Mouse (Mus musculus): ENCODE results near the gene Gm20498. TPM values are rescaled to one million over a fixed set of nuclear protein-coding genes. Genes with fewer than 3 reads are reported as not detected.
A peak's percentile ranks its signal among the peaks of the same experiment; 100 is the strongest.
"Not testable (repeated sequence)": the region's sequence is repeated elsewhere in the genome, so short reads cannot be mapped to it uniquely, and the experiment has no call there.

Gene Gm20498
- polyA plus RNA-seq, 1 experiment from 2014 or later: 23.9 TPM

DNA sequence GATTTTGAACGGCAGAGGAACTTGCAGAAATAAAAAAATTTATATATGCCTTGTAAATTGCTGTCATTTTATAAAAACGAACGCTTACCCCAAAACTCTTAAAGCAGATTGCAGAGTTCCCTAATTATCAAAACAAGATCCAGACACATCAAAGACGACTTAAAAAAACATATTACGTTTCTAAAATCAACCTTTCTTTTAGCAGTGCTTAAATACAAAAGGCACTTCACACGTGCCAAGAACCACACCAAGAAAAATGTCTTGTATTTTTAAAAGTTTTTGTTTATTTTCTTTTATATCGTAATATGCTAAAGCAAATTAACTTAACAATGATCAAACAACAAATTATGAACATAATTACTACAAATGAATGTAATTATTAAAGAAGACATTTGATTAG lies 48.5 kb downstream of the Gm20498 start:
- H3K36me3 ChIP-seq: no peaks in the 10 kb centered on the region
- no peaks in the 10 kb centered on the region for H3K27me3 ChIP-seq (replicated peaks)
- peak overlapping the region; percentile 84 for H3K9ac ChIP-seq
- no peaks in the 10 kb centered on the region for H3K4me1 ChIP-seq (replicated peaks)
- no peaks in the 10 kb centered on the region for H3K9me3 ChIP-seq
- ATAC-seq: no peak
- peak overlapping the region; percentile 76 for H3K4me3 ChIP-seq (replicated peaks)
- WGBS: 4% methylated on average over 7 of the region's 7 CpGs
- peak overlapping the region; percentile 98; the same call in 1 of the 2 replicates for H3K27ac ChIP-seq
- peak overlapping the region; percentile 62 for H3K4me2 ChIP-seq (replicated peaks)

DNA sequence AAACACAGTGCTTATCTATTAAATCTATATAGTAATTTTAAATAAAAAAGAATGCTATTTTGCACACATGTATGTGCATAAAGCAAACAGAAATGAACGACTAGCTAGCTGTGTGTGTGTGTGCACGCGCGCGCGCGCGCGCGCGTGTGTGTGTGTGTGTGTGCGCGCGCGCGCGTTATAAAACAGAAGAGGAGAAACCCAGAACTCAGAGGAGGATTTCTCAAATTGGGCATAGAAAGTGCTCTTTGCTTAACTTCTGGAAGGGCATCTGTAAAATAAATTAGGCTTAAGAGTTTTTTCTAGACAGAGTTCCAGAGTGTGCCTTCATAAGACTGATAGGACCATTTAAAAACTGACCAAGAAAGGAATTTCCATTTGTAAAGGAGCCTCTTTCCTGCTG lies 49.0 kb downstream of the Gm20498 start:
- no peaks in the 10 kb centered on the region for H3K9me3 ChIP-seq
- H3K36me3 ChIP-seq: no peaks in the 10 kb centered on the region
- no peaks in the 10 kb centered on the region for H3K27me3 ChIP-seq (replicated peaks)
- H3K27ac ChIP-seq: no peak overlapping the region
- peak overlapping the region; percentile 26; the same call in 1 of the 2 replicates for H3K9ac ChIP-seq
- H3K4me1 ChIP-seq (replicated peaks): no peaks in the 10 kb centered on the region
- WGBS: 29% methylated on average over 17 of the region's 17 CpGs
- H3K4me2 ChIP-seq (replicated peaks): peak overlapping the region; percentile 62
- H3K4me3 ChIP-seq (replicated peaks): peak overlapping the region; percentile 76
- ATAC-seq: no peak

DNA sequence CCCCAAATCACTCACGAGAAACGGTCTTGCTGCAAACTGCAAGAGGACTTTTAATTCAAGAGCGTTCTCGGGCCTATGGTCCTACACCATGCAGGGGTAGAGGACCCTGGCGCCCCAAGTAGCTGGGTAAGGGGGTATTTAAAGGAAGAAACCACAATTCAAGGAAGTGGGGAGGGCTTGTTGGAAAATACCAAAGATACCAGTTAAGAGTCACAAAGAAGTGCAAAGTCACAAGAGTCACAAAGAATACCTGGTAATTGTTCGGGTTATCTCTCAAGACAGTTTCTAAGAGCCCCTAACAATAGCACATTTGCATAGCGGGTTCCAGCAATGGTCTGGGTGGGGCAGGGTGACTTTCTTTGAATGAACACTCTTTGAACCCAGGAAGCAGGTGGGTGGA lies 73.7 kb downstream of the Gm20498 start:
- not testable (repeated sequence) for H3K4me2 ChIP-seq (replicated peaks); H3K36me3 ChIP-seq; H3K4me1 ChIP-seq (replicated peaks); H3K9me3 ChIP-seq; H3K4me3 ChIP-seq (replicated peaks); ATAC-seq; H3K27ac ChIP-seq; H3K27me3 ChIP-seq (replicated peaks); H3K9ac ChIP-seq
- 94% methylated on average over 7 of the region's 7 CpGs for WGBS

DNA sequence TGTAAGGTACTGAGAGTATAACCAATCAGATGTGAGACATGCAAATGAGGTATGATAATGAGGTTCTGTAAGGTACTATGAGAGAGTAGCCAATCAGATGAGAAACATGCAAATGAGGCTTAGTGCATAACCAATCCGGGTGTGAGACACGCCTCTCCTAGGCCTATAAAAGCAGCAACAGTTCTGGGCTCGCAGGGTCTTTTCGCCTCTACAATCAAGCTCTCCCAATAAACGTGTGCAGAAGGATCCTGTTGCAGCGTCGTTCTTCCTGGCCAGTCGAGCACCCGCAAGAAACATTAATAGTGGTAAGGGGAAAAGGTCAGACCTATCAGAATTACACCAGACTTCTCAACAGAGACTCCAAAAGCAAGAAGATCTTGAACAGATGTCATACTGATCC lies 93.7 kb downstream of the Gm20498 start:
- ATAC-seq; H3K9ac ChIP-seq; H3K27me3 ChIP-seq (replicated peaks); H3K4me3 ChIP-seq (replicated peaks); H3K9me3 ChIP-seq; H3K36me3 ChIP-seq; H3K4me2 ChIP-seq (replicated peaks); H3K4me1 ChIP-seq (replicated peaks); H3K27ac ChIP-seq: not testable (repeated sequence)
- 91% methylated on average over 9 of the region's 9 CpGs for WGBS

DNA sequence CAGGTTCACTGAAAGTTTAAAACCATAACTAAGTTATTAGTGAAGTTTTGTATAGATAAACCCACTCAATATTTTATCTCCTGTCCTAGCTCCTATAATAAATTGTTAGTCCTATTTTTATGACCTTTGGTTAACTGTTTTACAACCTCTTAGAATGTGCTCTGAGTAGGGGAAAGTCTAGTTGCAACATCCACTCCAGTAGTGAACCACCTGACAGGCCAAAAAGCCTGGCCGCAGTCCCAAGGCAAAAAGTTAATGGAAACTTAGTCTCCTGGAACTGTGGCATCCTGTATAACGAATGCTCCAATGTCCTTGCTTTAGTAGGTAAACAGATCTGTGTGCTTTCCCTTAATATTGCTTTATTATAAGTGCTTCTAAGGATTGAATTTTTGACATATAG lies 97.9 kb downstream of the Gm20498 start:
- H3K36me3 ChIP-seq; H3K9me3 ChIP-seq; H3K4me2 ChIP-seq (replicated peaks); H3K4me1 ChIP-seq (replicated peaks); H3K4me3 ChIP-seq (replicated peaks); H3K27ac ChIP-seq; H3K9ac ChIP-seq; H3K27me3 ChIP-seq (replicated peaks): not testable (repeated sequence)
- WGBS: 37% methylated on average over 2 of the region's 2 CpGs
- ATAC-seq: peak; percentile 94

DNA sequence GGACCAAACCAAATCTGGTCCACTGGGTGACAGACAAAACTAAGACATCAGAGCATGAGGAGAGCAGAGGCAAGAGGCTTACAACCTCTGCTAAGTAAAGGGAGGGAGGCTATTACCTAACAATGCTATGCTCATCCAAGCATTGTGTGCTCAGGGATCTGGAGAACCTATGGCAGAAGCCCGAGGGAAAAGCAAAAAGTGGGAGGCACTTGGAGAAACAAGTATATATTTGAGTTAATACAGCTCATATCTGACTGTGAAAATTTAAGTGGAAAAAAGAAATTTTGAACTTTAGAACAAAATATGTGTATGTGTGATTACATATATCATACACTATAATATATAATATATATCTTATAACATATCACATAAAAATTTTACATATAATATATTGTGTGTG lies 110.9 kb downstream of the Gm20498 start, which contains the start of gene Adam4:
TSS of gene Adam4 (minus strand) at position 101 of the 400 bp plus-strand sequence.
- 88% methylated on average over 1 of the region's 1 CpGs for WGBS
- ATAC-seq: no peak

DNA sequence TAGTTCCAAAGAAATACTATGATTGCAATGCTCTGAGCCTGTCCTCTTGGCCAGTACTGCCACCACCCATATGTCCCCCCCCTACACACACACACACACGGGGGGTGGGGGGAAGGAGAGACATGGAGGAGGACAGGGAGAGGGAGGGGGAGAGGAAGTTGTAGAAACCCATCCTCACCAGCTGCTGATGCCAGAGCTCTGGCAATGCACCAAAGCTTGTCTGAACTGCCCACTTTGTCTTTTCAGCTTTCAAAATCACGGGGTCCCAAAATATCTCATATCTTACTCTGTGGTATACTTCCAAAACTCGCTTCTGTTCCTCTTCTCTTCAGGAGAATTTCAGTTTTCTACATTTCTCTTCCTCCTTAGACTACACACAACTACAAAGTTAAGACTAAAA lies 119.5 kb downstream of the Gm20498 start:
- H3K27ac ChIP-seq: no peak overlapping the region
- H3K36me3 ChIP-seq: no peaks in the 10 kb centered on the region
- no peaks in the 10 kb centered on the region for H3K27me3 ChIP-seq (replicated peaks)
- H3K4me2 ChIP-seq (replicated peaks): no peak overlapping the region
- H3K4me1 ChIP-seq (replicated peaks): no peaks in the 10 kb centered on the region
- 81% methylated on average over 3 of the region's 3 CpGs for WGBS
- H3K9me3 ChIP-seq: no peaks in the 10 kb centered on the region
- no peak for ATAC-seq
- no peak overlapping the region for H3K9ac ChIP-seq
- H3K4me3 ChIP-seq (replicated peaks): no peak overlapping the region

More for the DNA sequence above, 110.9 kb downstream of the Gm20498 start, which contains the start of gene Adam4:
- Histone ChIP-seq H3K9ac (no peak within 1 kb of the TSS), H3K4me1 (replicated peaks) (no peaks in the 10 kb centered on the region), H3K36me3 (no peaks in the 10 kb centered on the region), H3K9me3 (peaks cover 11% of the 10 kb centered on the region), H3K27me3 (replicated peaks) (no peaks in the 10 kb centered on the region), H3K4me2 (replicated peaks) (no peak within 1 kb of the TSS), H3K27ac (no peak within 1 kb of the TSS), H3K4me3 (replicated peaks) (no peak within 1 kb of the TSS)

DNA sequence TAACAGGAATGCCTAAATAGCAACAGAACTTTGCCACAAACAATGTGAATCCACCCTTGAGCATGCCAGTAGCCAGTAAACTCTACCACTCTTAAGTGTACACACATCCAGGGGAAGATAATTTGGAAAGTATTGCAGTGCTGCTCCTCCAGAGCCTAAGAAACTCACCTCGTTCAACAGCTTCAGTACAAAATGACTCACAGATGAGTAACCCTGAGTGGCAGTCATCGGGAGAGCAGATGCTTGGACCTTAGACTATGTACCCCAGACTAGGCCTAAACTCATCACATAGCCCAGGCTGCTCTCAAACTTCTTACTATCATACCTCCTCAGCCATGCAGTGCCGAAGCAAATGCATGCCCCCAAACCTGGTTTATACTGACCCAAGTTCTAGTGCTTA lies 123.7 kb downstream of the Gm20498 start:
- no peak overlapping the region for H3K9ac ChIP-seq
- H3K36me3 ChIP-seq: no peaks in the 10 kb centered on the region
- WGBS: 83% methylated on average over 3 of the region's 3 CpGs
- H3K4me1 ChIP-seq (replicated peaks): no peaks in the 10 kb centered on the region
- H3K4me2 ChIP-seq (replicated peaks): no peak overlapping the region
- no peak for ATAC-seq
- no peaks in the 10 kb centered on the region for H3K9me3 ChIP-seq
- H3K4me3 ChIP-seq (replicated peaks): no peak overlapping the region
- H3K27me3 ChIP-seq (replicated peaks): no peaks in the 10 kb centered on the region
- H3K27ac ChIP-seq: no peak overlapping the region

DNA sequence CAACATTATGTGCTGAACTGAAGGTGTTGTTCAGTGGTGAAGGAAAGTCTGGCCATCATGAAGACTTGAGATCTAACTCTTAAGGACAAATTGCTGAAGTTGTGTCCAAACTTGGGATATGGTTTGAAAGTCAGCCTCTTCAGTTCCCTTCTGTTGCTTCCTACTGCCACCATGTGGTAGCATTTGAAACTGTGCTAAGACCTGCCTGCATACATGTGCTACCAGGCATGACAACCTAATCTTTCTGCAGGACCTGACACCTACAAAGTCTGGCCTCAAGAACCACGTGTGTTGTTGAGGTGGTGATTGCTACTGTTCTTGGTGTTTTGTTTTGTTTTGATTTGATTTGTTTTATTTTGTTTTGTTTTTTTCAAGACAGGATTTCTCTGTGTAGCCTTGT lies 130.5 kb downstream of the Gm20498 start:
- Histone ChIP-seq H3K27ac (no peak overlapping the region), H3K36me3 (no peaks in the 10 kb centered on the region), H3K27me3 (replicated peaks) (no peaks in the 10 kb centered on the region), H3K9ac (no peak overlapping the region), H3K9me3 (no peaks in the 10 kb centered on the region), H3K4me2 (replicated peaks) (no peak overlapping the region), H3K4me1 (replicated peaks) (no peaks in the 10 kb centered on the region), H3K4me3 (replicated peaks) (no peak overlapping the region)
- 34% methylated on average over 1 of the region's 1 CpGs for WGBS
- no peak for ATAC-seq

DNA sequence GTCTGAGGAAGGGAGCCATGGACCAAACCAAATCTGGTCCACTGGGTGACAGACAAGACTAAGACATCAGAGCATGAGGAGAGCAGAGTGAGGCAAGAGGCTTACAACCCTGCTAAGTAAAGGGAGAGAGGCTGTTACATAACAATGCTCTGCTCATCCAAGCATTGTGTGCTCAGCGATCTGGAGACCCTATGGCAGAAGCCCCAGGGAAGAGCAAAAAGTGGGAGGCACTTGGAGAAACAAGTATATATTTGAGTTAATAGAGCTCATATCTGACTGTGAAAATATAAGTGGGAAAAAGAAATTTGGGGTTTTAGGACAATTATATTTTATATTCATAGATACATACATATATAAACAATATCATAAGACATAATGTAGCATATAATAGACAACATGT lies 153.3 kb downstream of the Gm20498 start, which contains the start of gene Gm4787:
TSS of gene Gm4787 (minus strand) at position 101 of the 400 bp plus-strand sequence.
- H3K27ac ChIP-seq; H3K4me3 ChIP-seq (replicated peaks); H3K4me2 ChIP-seq (replicated peaks); ATAC-seq; H3K9ac ChIP-seq; H3K4me1 ChIP-seq (replicated peaks); H3K36me3 ChIP-seq; H3K27me3 ChIP-seq (replicated peaks); H3K9me3 ChIP-seq: not testable (repeated sequence)
- 88% methylated on average over 1 of the region's 1 CpGs for WGBS

DNA sequence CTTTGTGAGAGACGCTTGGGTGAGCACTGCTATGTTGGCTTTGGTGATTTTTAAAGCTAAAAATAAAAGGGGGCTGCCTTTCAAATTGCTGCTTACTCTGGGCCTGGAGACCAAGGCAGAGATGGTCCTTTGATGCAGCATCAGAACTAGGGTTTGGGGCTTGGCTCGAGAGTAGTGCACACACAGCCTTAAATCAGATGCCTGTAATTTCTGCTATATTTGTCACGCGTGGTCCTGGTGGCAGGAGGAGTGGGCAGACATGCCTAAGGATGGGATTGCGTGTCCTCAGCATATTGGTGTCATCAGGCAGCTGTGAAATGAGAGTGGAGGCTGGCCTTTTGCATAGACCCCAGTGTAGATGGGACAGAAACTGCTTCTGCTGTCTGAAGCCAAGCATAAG lies 198.9 kb downstream of the Gm20498 start:
- Histone ChIP-seq H3K36me3 (no peaks in the 10 kb centered on the region), H3K4me3 (replicated peaks) (no peak overlapping the region), H3K27ac (no peak overlapping the region), H3K9ac (no peak overlapping the region), H3K9me3 (no peaks in the 10 kb centered on the region), H3K27me3 (replicated peaks) (no peaks in the 10 kb centered on the region), H3K4me1 (replicated peaks) (peaks cover 5% of the 10 kb centered on the region; the same call in 1 of the 2 replicates), H3K4me2 (replicated peaks) (peak overlapping the region; percentile 99; the same call in 1 of the 2 replicates)
- no peak for ATAC-seq
- 76% methylated on average over 5 of the region's 5 CpGs for WGBS

DNA sequence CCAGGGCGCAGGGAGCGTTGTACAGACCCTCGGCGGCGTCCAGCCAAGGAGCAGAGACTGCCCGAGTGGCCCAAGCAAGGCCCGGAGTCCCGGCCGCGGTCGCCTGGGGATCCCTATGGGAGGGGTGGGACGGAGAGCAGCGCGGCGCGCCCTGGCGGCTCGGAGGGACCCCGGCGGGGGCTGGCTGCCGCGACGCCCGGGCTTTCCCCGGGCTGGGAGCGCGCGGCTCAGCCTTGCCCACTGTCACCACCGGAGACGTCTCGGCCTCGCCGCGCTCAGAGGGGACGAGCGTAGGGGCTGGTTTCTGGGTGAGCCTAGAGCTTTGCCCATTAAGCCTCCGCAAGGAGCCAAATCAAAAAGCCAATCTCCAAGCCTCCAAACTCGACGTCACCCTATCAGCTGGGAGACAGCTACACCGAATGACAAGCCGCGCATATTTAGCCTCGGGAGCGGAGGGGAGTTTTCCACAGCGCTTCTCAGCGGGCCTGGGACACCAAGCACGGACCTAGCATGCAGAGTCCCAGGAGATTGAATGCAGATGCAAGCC lies 199.8 kb downstream of the Gm20498 start, which contains the start of gene Slc8a3:
TSS of gene Slc8a3 (minus strand) at position 306 of the 547 bp plus-strand sequence.
- H3K9ac ChIP-seq: peak within 1 kb of the TSS; percentile 51
- peaks cover 5% of the 10 kb centered on the region; the same call in 1 of the 2 replicates for H3K4me1 ChIP-seq (replicated peaks)
- H3K27me3 ChIP-seq (replicated peaks): no peaks in the 10 kb centered on the region
- peak within 1 kb of the TSS; percentile 51 for H3K4me3 ChIP-seq (replicated peaks)
- peak; percentile 80 for ATAC-seq
- 0 out of 2 replicates have a peak within 1 kb of the TSS, but pooled peaks have one; percentile 24 for H3K27ac ChIP-seq
- no peaks in the 10 kb centered on the region for H3K36me3 ChIP-seq
- WGBS: under 1% methylated on average over 46 of the region's 47 CpGs
- no peaks in the 10 kb centered on the region for H3K9me3 ChIP-seq
- H3K4me2 ChIP-seq (replicated peaks): peak within 1 kb of the TSS; percentile 99
